Mouse (Mus musculus) gastrocnemius, adult 2 months (tissue): ENCODE results near the gene Vps29. TPM values are rescaled to one million over a fixed set of nuclear protein-coding genes. Genes with fewer than 3 reads are reported as not detected.

ENCODE experiments used
- DNase-seq: peaks from one replicate; pipeline ENCODE4 v3.0.0; 2022
- H3K27ac ChIP-seq: fragments of 200-600 bp; 2 replicates; pipeline ENCODE4 v1.8.1; 2022; ENCODE audit warnings: mild to moderate bottlenecking
- H3K4me3 ChIP-seq: fragments of 200-600 bp; 2 replicates; pipeline ENCODE4 v1.8.1; 2022; ENCODE audit warnings: mild to moderate bottlenecking, moderate library complexity
- CTCF ChIP-seq: fragments of 200-600 bp; IDR thresholded peaks from 2 replicates; pipeline ENCODE4 v1.8.1; 2022; ENCODE audit warnings: antibody characterized with exemption, mild to moderate bottlenecking, moderate library complexity
- intact Hi-C: fragments of 180-260 bp; cut with DNase I; formaldehyde crosslinking; loops from one replicate; pipeline ENCODE4 v1.15.1; 2025
- total RNA-seq, 2 experiments: library from RNA; stranded (reverse); gene quantifications; 2 replicates each; pipeline ENCODE4 v1.2.3; 2021

Vps29 gene
- total RNA-seq, 2 experiments from 2014 or later = 35.0 to 46.0 TPM

DNA sequence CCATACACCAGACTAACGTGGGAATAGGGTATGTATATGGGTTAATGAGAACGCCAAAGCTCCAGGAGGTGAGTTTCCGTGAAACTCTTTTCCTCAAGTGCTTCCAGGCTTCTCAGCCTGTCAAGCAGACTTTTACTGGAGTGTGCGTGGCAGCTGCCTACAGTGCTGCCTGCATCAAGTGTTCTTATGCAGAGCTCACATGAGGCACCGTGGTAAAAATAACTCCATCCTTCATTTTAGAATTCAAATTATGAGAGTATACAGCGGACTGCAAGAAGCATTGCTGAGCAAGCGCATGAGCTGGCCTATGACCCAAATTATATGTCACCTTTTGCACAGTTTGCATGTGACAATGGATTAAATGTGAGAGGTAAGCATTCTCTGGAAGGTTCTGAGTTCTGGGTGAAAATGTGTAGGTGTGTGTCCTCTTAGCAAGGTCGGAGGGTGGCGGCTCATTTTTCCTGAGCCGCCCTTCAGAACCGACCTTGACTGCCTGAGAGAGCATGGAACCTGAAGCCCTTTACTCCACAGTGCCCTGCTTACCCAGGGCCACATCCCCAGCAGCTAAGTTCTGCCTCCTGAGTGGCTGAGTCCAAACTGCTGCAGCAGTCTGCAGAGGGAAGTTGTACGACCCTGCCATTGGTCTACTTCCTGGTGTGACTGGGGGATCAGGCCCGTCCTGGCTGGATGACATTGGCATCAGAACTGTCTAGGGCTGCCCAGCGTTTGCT lies 34.5 kb upstream of the Vps29 start:
- Histone ChIP-seq H3K27ac (peak overlapping the region; percentile 97), H3K4me3 (no peak overlapping the region; the same call in 1 of the 2 replicates)
- TF ChIP-seq CTCF = no peak
- intact Hi-C loops = no loop called here
- peak; percentile 69 for DNase-seq

DNA sequence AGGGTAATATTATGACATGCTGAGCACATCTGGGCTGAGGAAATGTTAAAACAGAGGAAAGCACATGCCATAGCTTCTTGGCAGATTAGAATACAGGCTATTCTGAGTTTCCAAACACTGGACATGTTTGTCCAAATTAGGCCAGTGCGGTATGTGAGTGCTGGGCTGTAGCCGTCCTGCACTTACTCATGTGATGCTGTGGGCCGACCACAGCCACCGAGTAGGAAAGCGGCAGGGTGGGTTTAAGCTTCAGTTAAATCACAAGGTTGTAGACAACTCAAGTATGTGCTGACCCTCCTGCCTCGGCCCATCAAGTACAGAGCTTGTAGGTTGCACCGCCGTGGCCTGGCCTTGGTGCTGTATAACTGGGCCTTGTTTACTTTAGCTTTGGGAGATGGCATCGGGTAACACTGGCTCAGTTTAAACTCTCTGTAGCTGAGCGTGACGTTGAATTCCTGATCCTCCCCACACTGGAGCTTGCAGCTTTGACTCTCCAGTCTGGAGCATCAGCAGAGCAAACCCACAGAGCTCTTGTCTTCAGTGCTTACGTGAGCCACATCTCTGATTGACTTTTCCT lies 33.9 kb upstream of the Vps29 start:
- TF ChIP-seq CTCF = no peak
- H3K27ac ChIP-seq = peak overlapping the region; percentile 97
- peak overlapping the region; percentile 14 for H3K4me3 ChIP-seq
- intact Hi-C loops = no loop called here
- no peak for DNase-seq

DNA sequence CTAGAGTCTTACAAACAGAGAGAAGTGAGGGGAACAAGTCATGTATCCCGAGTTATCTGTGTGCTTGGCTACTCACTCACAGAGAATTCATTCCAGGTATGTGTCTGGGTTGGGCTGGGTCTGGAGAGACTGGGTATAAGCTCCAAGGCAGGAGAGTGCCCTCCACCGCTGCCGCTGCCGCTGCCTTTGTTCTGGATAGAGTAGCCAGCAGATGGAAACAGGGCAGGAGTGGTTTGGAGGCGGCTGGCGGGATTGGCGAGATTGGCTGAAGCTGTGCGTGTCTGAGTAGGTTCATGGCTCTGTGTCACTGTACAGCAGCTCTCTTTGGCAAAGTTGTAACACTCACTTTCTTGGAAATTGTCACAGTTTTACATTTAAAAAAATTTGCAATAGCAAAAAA lies 30.6 kb upstream of the Vps29 start:
- TF ChIP-seq CTCF = no peak
- intact Hi-C loops = no loop called here
- H3K4me3 ChIP-seq = no peak overlapping the region
- peak overlapping the region; percentile 97; the same call in 1 of the 2 replicates for H3K27ac ChIP-seq
- no peak for DNase-seq

DNA sequence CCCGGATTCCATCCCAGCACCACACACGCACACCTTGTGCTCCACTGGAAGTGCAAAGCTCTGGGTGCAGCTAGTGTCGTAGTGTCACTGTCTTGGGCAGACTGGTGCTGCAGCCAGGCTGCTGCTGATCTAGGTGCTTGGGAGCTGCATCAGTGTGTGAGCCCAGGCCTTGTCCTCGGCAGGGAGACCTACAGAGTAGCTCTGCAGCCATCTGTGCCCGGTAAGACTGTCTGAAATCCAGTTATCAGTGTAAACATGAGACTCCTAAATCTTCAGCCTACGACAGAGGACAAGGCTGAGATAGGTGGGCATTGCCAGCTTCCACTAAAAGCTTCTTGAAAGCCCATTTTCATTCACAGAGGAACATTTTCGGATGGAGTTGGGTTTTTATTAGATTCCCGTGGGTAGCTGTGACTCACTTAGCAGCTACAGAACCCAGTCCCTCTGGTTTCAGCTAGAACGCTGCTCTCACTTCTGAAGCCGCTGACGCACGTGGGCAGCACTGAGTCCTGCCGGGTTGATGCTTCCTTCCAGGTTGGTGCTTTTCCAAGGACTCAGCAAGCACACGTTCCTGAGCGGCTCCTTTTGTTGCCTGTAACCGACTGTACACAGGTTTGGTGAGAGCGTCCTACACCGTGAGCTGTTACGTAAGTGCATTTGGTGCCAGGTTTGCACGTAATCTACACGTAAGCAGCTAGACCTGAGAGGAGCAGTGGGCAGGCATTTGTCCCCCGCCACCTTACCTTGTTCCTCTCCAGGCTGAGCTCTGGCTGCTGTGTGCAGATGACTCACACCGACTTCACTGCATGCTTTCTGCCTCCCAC lies 29.3 kb upstream of the Vps29 start:
- intact Hi-C loops = no loop called here
- H3K4me3 ChIP-seq = no peak overlapping the region
- peak overlapping the region; percentile 76 for H3K27ac ChIP-seq
- TF ChIP-seq CTCF = no peak
- peak; percentile 49 for DNase-seq

DNA sequence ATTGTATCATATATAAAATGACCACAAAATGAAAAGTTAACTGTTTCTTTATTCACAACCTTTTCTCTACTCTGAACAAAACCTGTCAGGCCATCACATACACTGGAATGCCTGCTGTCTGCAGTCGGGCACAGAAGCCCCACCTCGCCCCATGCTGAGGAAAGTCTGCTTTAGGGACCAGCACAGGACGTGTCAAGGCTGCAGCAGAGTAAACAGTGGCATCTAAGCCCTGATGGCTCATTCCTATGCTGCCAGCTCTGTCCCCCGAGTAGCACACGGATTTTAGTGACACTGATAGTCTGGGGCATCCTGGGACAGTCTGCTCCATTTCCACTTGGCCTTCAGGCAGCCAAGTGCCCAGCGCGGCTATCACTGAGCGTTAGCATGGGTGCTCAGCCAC lies 28.7 kb upstream of the Vps29 start:
- H3K27ac ChIP-seq = peak overlapping the region; percentile 76
- intact Hi-C loops = no loop called here
- no peak overlapping the region for H3K4me3 ChIP-seq
- no peak for TF ChIP-seq CTCF
- DNase-seq = peak; percentile 68

DNA sequence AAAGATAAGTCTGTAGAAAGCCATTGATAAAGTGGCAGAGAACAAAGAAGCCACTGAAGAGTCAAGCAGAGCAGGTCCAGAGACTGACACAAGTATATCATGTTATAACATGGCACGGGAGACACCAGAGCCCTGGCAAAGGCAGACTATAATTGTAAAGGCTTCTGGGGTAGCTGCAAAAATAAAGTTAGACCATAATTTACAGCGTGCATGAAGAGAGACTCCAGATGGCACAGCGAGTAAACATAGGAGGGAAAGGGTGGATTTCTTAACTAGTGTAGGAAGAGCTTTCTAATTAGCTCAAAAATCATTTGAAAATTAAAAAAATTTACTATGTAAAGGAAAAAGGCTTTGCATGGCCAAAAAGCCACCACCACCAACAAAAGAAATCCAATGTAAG lies 26.9 kb upstream of the Vps29 start:
- Histone ChIP-seq H3K4me3 (no peak overlapping the region), H3K27ac (peak overlapping the region; percentile 76; the same call in 1 of the 2 replicates)
- no peak for DNase-seq
- no peak for TF ChIP-seq CTCF
- intact Hi-C loops = no loop called here

DNA sequence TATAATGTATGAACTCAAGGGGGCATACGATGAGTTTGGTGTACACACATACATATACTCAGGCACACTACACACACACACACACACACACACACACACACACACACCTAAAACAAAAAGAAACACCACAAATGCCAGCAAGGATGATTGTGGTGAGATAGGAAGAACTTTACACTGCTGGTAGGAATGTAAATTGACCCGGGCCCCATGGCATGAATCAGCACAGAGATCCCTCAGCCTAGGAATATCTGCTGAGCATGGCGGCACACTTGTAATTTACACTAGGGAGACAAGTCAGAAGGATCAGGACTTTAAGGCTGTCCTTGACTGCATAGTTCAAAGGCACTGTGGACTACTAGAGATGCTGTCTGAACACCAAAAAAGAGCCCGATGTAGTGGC lies 23.9 kb upstream of the Vps29 start:
- intact Hi-C loops = no loop called here
- Histone ChIP-seq H3K4me3 (no peak overlapping the region), H3K27ac (no peak overlapping the region)
- no peak for DNase-seq
- TF ChIP-seq CTCF = peak; percentile 4; the same call in 1 of the 2 replicates

DNA sequence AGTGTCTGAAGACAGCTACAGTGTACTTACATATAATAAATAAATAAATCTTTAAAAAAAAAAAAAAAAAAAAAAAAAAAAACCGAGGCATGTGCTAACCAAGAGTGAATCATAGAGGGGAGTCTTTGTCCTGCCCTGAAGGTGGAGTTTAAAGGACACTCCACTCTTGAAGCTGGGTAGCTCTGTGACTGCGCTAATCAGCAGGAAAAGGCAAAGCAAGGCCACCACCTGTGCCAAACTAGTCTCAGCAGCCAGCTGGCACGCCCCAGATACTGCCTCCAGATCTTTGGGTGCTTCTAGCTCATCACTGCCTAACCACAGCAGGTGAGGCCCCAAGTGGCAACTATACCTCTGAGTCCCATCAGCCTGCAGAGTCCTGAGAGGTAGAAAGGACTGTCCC lies 19.5 kb upstream of the Vps29 start:
- H3K4me3 ChIP-seq = no peak overlapping the region
- TF ChIP-seq CTCF = no peak
- intact Hi-C loops = no loop called here
- H3K27ac ChIP-seq = no peak overlapping the region
- no peak for DNase-seq

DNA sequence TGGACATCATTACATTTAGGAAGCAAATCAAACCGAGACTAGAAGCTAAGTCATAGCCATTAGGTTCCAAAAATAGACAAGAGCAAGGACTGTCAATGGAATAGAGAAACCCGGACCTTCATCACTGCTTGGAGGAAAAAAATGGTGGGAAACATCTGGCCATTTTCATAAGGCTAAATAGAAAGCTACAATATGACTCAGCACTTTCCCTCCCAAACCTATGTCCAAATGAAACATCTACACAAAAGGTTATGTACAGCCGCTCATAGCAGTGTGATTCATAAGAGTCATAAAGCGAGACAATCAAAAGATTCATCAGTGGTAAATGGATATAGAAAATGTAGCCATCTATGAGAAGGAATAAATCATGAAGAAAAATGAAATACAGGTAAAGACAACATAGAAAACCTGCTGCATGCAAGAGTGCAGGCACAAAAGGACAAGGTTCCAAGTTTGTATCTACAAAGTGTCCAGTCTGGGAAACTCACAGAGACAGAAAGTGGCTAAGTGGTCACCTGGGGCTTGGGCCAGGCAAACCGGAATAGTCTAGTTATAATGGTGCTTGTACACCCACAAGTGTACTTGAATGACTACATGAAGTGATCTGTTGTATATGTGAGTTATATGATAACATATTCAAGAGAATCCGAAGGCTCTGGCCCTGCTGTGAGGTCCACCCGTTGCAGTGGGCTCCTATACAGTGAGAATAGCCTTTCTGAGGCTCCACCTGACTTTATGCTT lies 17.4 kb upstream of the Vps29 start:
- intact Hi-C loops = no loop called here
- TF ChIP-seq CTCF = no peak
- no peak for DNase-seq

DNA sequence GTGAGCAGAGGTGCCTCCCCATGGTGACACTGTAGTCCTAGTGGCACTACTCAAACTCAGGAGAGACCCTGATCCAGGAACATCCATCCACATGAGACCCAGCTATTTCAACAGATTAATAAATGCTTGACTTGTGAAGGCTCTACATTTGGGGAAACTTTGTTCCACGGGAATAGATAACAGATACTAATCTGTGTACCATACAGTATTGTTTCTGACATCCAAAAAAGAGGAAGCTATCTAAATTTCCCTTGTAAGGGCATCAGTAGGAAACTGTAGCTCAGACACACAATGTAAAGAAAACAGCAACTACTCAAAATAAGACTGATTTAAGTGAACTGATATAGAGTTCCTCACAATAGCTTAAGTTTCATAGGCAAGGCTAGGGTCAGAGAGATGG lies 11.3 kb upstream of the Vps29 start:
- DNase-seq = no peak
- Histone ChIP-seq H3K27ac (no peak overlapping the region), H3K4me3 (no peak overlapping the region)
- TF ChIP-seq CTCF = no peak
- intact Hi-C loops = no loop called here

More for the DNA sequence above, 17.4 kb upstream of the Vps29 start:
- no peak overlapping the region for H3K27ac ChIP-seq
- no peak overlapping the region for H3K4me3 ChIP-seq

DNA sequence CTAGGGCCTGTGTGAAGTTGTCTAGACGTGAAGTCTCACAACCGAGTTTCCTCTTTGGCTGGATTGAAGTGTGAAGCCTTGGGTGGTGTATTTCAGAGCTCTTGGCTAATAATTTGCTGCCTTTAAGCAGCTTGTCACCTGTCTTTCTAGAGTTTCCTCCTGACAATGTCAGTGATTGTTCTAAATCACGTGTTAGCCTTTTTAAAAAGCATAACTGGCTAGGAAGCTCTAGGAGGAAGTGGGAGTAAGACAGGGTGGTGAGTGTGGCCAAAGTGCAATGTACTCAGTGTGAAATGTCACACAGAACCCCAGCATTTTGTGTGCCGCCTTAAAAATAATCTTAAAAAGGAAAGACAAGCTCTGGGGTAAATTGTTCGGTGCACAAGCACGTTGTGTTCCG lies 10.4 kb upstream of the Vps29 start:
- TF ChIP-seq CTCF = no peak
- Histone ChIP-seq H3K27ac (no peak overlapping the region), H3K4me3 (no peak overlapping the region)
- intact Hi-C loops = loop anchor here (1.0 kb wide), 1 partner anchor 75 kb away; no protein-coding TSS in a partner anchor
- no peak for DNase-seq

DNA sequence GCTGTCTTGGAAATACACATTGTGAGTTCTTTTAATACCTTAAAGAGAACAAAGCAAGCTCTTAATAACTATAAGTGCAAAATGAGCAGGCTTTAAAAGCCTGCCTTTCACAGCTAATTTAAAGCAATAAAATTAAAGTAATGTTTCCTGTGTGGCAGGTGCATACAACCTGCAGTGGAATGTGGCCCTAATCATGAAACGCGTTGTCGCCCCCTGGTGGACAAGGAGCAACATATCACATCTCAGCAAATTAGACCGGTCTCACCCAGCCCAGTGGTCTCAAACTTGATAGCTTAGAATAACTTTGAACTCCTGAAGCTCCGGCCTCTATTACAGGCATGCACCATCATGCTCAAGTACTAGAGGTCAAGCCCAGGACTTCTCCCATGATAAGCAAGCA lies 9.9 kb upstream of the Vps29 start:
- no peak overlapping the region for H3K27ac ChIP-seq
- peak; percentile 81 for DNase-seq
- no peak overlapping the region for H3K4me3 ChIP-seq
- intact Hi-C loops = loop anchor here (1.0 kb wide), 1 partner anchor 76 kb away; no protein-coding TSS in a partner anchor
- TF ChIP-seq CTCF = peak; percentile 92
